Mouse (Mus musculus) heart, embryonic 16.5 days (tissue): ENCODE results near the gene Gpa33. TPM values are rescaled to one million over a fixed set of nuclear protein-coding genes. Genes with fewer than 3 reads are reported as not detected.
A peak's percentile ranks its signal among the peaks of the same experiment; 100 is the strongest.

ENCODE experiments used
- ATAC-seq: fragments of 200-750 bp; cut with Nextera tagmentation; replicated peaks from 2 replicates; pipeline ENCODE4 v1.8.0; 2017; ENCODE audit warnings: moderate number of reproducible peaks; ENCODE audit not compliant: insufficient read depth, low FRiP score; ENCODE audit errors: extremely low read depth
- H3K27ac ChIP-seq: fragments of 300-500 bp; sonication (generic); 2 replicates; pipeline ENCODE4 v1.5.1; 2014; ENCODE audit warnings: mild to moderate bottlenecking, low read length, control low read depth, moderate library complexity
- H3K27me3 ChIP-seq: fragments of 300-500 bp; sonication (generic); 2 replicates; pipeline ENCODE4 v1.6.1; 2014; ENCODE audit warnings: low read length, mixed read lengths; ENCODE audit not compliant: control insufficient read depth, insufficient read depth
- H3K36me3 ChIP-seq: fragments of 300-500 bp; sonication (generic); 2 replicates; pipeline ENCODE4 v1.6.1; 2014; ENCODE audit not compliant: control insufficient read depth, insufficient read depth
- H3K4me1 ChIP-seq: fragments of 300-500 bp; sonication (generic); 2 replicates; pipeline ENCODE4 v1.6.1; 2014; ENCODE audit warnings: low read length, mixed read lengths; ENCODE audit not compliant: control insufficient read depth, insufficient read depth
- H3K4me2 ChIP-seq: fragments of 300-500 bp; sonication (generic); 2 replicates; pipeline ENCODE4 v1.6.1; 2014; ENCODE audit warnings: low read depth, mild to moderate bottlenecking, control low read depth, low read length
- H3K4me3 ChIP-seq: fragments of 300-500 bp; sonication (generic); 2 replicates; pipeline ENCODE4 v1.5.1; 2014; ENCODE audit warnings: mild to moderate bottlenecking, control low read depth, low read length
- H3K9ac ChIP-seq: fragments of 300-500 bp; sonication (generic); 2 replicates; pipeline ENCODE4 v1.6.1; 2014; ENCODE audit warnings: low read length, control low read depth
- H3K9me3 ChIP-seq: fragments of 300-500 bp; sonication (generic); replicated peaks from 2 replicates; pipeline ENCODE4 v1.6.1; 2016; ENCODE audit warnings: low read length; ENCODE audit not compliant: control insufficient read depth
- WGBS: fragments of 180-500 bp; shearing (Covaris S2); extraction: QIAGEN DNeasy Blood & Tissue Kit; methylation state at CpG from one replicate; pipeline ENCODE4 v1.1.7; 2014; 5-methylcytosine and 5-hydroxymethylcytosine counted together
- polyA plus RNA-seq: library from polyadenylated mRNA; unstranded; fragments of >200 nt; fragmentation: Nextera tagmentation; extraction: Ambion mirVana; gene quantifications from 2 replicates; pipeline ENCODE4 v1.2.1, GENCODE M21; 2015

Gpa33 gene
- polyA plus RNA-seq, 1 experiment from 2014 or later: 0.67 TPM

DNA sequence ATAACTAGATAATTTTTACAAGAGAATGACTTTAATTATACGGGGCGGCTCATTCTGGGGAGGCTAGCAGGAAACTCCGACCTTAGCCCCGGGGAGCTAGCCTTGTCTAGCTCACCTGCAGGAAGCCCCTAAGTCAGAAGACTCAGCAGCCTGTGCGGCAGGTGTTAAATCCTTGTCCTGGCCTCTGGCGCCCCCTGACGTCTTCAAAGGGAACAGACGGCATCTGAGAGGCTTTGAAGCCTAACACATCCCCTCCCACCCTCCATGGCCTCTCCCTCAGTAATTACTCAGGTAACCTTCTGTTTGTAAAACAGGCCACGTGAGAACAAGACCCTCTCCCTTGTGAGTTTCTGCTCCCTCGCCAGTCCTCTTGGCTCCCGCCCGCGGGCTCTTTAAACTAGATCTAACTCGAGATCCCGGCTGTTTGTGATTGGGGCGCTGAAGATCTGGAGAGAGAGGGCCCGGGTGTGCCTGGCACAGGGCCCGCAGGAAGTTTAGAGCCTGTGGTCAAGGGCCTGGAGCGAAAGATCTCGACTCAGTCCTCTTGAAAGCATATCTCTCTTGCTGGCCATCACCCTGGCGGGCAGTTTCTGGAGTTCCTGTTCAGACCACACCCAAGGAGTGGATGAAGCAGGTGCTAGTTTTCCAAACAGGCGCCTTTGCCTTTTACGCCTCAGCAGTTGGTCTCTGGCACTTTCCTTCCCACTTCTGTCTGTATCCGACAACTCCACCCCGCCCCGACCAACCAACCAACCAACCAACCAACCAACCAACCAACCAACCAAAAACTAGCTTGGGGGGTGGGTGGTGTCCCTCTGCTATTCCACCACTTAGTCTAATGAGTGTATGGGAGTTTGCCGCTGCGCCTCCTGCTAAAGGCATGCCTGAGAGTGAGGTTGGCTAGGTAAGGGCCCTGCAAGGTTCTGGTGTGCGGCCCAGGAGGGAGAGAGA, 24.4 kb downstream of the Gpa33 start:
- ATAC-seq: 0 out of 2 replicates have a peak, but pooled peaks have one; percentile 45
- Histone ChIP-seq H3K9ac (no peak overlapping the region), H3K9me3 (no peaks in the 10 kb centered on the region), H3K36me3 (no peaks in the 10 kb centered on the region), H3K27ac (no peak overlapping the region), H3K4me3 (peak overlapping the region; percentile 9; the same call in 1 of the 2 replicates), H3K4me2 (peak overlapping the region; percentile 59), H3K27me3 (peaks cover 22% of the 10 kb centered on the region), H3K4me1 (peaks cover 3% of the 10 kb centered on the region)
- 7% methylated on average over 29 of the region's 29 CpGs for WGBS

DNA sequence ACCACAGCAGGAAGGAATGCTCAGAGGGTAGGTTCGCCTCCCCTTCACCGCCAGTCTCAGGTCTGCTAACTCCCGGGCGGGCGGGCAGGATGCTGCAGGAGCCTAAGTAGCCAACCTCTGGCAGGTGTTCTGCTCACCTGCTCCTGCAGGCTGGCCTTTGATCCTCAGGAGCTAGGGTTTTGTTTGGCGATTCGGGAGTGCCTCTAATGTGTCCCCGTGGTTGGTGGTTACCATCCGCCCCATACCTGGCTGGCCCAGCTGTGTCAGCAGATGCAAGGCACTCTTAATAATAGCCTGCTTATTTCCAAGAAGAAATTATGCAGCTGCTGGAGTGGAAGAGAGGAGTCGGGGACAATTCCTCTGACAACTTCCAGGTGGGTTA, 25.1 kb downstream of the Gpa33 start:
- Histone ChIP-seq H3K9ac (no peak overlapping the region), H3K27ac (no peak overlapping the region), H3K27me3 (peaks cover 29% of the 10 kb centered on the region), H3K36me3 (no peaks in the 10 kb centered on the region), H3K9me3 (no peaks in the 10 kb centered on the region), H3K4me3 (no peak overlapping the region), H3K4me2 (no peak overlapping the region), H3K4me1 (peaks cover 3% of the 10 kb centered on the region)
- no peak for ATAC-seq
- WGBS: 30% methylated on average over 10 of the region's 10 CpGs

DNA sequence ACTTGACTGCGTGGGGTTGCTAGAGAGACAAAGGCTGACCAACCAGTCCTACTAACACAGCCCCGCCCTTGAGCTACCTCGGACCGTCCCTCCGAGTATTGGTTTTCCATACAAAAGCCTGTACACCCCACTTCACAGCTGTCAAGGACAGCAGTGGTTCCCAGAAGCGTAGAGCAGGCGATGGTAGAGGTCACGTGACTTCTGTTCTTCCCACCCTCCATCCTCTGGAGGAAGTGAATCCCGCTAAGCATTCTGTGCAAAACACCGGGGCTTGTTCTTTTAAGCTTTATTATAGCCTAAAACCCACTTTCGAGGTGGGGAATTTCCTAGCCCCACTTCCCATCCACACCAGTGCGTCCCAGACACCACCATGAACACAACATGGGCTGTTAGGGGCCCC, 27.7 kb downstream of the Gpa33 start:
- H3K27ac ChIP-seq: no peak overlapping the region
- H3K9me3 ChIP-seq: no peaks in the 10 kb centered on the region
- 79% methylated on average over 12 of the region's 12 CpGs for WGBS
- H3K4me3 ChIP-seq: no peak overlapping the region
- no peaks in the 10 kb centered on the region for H3K36me3 ChIP-seq
- no peak overlapping the region for H3K9ac ChIP-seq
- no peak overlapping the region for H3K4me2 ChIP-seq
- H3K4me1 ChIP-seq: peaks cover 3% of the 10 kb centered on the region
- ATAC-seq: no peak
- peaks cover 29% of the 10 kb centered on the region for H3K27me3 ChIP-seq

DNA sequence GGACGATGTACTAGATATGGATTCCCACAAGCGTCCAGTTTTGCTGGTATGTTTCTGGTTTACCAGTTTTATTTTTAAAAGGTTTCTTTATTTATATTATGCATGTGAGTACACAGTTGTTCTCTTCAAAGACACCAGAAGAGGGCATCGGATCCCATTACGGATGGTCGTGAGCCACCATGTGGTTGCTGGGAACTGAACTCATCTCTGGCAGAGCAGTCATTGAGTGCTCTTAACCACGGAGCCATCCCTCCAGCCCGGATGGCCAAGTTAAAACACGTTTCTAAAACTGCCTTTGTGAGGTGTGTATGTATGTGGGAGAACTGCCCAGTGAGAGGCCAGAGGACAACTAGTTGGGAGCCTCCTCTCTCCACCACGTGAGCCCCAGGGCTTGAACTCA, 28.6 kb downstream of the Gpa33 start:
- 54% methylated on average over 9 of the region's 9 CpGs for WGBS
- H3K9me3 ChIP-seq: no peaks in the 10 kb centered on the region
- no peak overlapping the region for H3K27ac ChIP-seq
- no peaks in the 10 kb centered on the region for H3K36me3 ChIP-seq
- H3K27me3 ChIP-seq: peaks cover 29% of the 10 kb centered on the region
- peaks cover 3% of the 10 kb centered on the region for H3K4me1 ChIP-seq
- ATAC-seq: no peak
- no peak overlapping the region for H3K9ac ChIP-seq
- no peak overlapping the region for H3K4me3 ChIP-seq
- no peak overlapping the region for H3K4me2 ChIP-seq

DNA sequence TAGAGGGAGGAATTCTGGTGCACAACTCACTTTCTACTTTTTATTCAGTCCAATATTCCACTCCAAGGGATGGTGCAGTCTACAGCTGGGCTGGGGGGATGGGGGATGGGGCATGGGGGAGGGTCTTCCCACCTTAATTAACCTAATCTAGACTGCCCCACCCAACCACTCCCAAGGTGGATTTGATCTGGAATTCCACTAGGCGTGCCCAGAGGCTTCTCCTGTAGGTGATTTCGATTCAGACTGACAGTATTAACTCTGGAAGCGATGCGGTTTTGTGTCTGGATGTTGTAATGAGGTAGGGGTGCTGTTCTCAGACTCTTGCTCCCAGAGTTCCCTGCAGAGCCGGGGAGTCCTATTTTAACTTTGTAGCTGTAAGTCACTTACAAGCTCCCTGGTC, 30.1 kb downstream of the Gpa33 start:
- no peaks in the 10 kb centered on the region for H3K9me3 ChIP-seq
- no peaks in the 10 kb centered on the region for H3K4me1 ChIP-seq
- H3K4me2 ChIP-seq: no peak overlapping the region
- WGBS: 49% methylated on average over 5 of the region's 5 CpGs
- peaks cover 20% of the 10 kb centered on the region for H3K27me3 ChIP-seq
- H3K4me3 ChIP-seq: no peak overlapping the region
- no peak for ATAC-seq
- no peak overlapping the region for H3K9ac ChIP-seq
- H3K36me3 ChIP-seq: no peaks in the 10 kb centered on the region
- no peak overlapping the region for H3K27ac ChIP-seq

DNA sequence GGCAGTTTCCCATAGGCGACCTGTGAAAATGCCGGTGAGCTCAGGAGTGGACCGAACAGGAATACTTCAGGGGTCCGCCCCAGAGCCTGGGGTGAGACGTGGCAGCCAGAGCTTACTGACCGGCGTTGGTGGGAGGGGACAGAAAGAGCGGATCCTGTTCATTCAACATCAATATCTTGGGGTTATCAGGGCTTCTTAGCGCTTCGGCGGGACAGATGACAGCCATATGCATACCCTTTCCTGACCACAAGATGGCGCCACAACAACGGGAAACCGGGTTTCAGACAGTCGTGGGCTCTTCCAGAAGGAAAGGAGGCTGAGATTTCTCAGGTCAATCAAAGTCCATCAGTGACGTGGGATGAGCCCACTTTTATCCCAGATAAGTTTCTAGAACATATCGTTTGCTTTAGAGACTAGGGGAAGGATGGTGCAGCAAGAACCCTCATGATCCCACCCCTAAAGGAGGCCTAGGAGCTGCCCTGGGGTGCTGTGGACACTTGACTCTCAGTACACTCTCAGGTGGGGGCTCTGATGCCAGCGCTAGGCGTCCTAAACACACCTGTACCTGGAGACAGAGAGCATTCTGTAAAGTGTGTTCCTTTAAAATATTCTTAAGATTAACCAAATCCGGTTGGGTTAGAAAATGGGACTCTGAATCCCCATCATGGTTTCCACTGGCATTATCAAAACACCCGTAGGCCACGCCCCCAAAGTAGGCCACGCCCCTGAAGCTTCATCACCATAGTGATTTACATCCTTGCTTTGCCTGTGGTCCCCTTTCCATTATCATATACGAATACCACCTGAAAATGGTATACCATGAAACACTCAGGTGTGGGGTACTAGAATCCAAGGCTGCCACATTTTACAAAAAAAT, 30.8 kb downstream of the Gpa33 start:
- H3K9ac ChIP-seq: no peak overlapping the region
- H3K4me2 ChIP-seq: peak overlapping the region; percentile 39
- peak overlapping the region; percentile 21; the same call in 1 of the 2 replicates for H3K4me3 ChIP-seq
- 17% methylated on average over 24 of the region's 24 CpGs for WGBS
- ATAC-seq: no peak
- H3K4me1 ChIP-seq: no peaks in the 10 kb centered on the region
- H3K27me3 ChIP-seq: peaks cover 13% of the 10 kb centered on the region
- H3K36me3 ChIP-seq: no peaks in the 10 kb centered on the region
- no peaks in the 10 kb centered on the region for H3K9me3 ChIP-seq
- H3K27ac ChIP-seq: no peak overlapping the region

DNA sequence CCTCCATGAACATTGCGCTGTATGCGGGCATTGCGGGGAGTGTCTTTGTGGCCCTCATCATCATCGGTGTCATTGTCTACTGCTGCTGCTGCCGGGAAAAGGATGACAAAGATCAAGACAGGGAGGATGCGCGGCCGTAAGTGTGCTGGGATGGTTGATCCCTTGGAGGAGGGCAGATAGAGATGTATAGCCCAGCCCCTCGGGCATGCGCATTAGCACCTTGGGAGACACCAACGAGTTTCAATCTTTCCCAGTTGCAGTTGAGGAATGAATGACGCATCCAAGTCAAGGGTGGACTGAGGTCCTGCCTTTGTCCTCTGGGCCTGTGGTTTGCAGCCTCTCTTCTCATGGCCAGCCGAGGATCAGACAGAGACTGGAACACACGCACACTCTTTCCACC, 34.5 kb downstream of the Gpa33 start:
- Histone ChIP-seq H3K4me2 (no peak overlapping the region), H3K4me3 (no peak overlapping the region), H3K36me3 (no peaks in the 10 kb centered on the region), H3K27ac (no peak overlapping the region), H3K9ac (no peak overlapping the region), H3K9me3 (no peaks in the 10 kb centered on the region), H3K4me1 (no peaks in the 10 kb centered on the region), H3K27me3 (peaks cover 5% of the 10 kb centered on the region)
- no peak for ATAC-seq
- WGBS: 89% methylated on average over 14 of the region's 14 CpGs

DNA sequence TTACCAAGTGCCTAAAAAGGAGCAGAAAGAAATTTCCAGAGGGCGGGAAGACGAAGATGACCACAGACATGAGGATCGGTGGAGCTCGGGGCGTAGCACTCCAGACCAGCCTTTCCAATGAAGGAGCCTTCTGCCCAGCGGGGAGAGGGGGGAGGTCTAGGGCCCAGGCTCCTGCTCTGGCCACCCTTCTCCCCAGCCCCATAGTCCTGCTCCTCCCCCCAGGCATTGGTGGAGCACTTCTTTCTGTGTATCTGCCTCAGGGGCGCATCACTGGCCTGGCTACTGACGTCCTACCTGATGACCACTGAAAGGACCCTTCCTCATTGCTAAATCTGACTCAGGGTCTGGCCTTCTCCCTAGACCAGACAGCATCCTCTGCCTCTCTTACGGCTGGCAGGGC, 35.1 kb downstream of the Gpa33 start:
- H3K4me1 ChIP-seq: no peaks in the 10 kb centered on the region
- no peak overlapping the region for H3K4me2 ChIP-seq
- no peaks in the 10 kb centered on the region for H3K36me3 ChIP-seq
- H3K9me3 ChIP-seq: no peaks in the 10 kb centered on the region
- no peak overlapping the region for H3K9ac ChIP-seq
- H3K27me3 ChIP-seq: no peaks in the 10 kb centered on the region; the same call in 1 of the 2 replicates
- WGBS: 87% methylated on average over 9 of the region's 9 CpGs
- no peak for ATAC-seq
- H3K27ac ChIP-seq: no peak overlapping the region
- no peak overlapping the region for H3K4me3 ChIP-seq

DNA sequence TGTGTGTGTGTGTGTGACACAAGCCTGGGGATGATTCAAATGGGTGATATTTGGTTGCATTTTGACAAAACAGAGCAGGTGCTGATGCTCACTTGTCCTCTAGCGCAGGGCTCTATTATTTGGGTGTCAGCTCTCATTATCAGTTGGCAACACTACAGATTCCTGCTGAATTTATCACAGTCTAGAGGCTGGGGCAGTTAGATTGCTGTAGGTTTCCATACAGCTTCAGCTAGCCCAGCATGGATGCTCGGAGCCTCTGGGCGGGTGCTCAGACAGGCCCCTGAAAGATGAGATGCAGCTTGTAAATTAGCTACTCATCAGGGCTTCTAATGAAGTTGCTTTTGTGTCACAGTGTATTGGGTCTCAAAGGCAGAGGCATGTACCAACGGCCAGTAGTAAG, 37.4 kb downstream of the Gpa33 start:
- no peaks in the 10 kb centered on the region for H3K36me3 ChIP-seq
- H3K4me3 ChIP-seq: no peak overlapping the region
- 77% methylated on average over 4 of the region's 4 CpGs for whole genome bisulfite sequencing
- no peaks in the 10 kb centered on the region; the same call in 1 of the 2 replicates for H3K27me3 ChIP-seq
- no peaks in the 10 kb centered on the region for H3K9me3 ChIP-seq
- no peak overlapping the region for H3K9ac ChIP-seq
- H3K4me1 ChIP-seq: no peaks in the 10 kb centered on the region
- no peak overlapping the region for H3K27ac ChIP-seq
- no peak overlapping the region for H3K4me2 ChIP-seq
- no peak for ATAC-seq
